Mouse (Mus musculus) liver, adult 2 months (tissue): ENCODE data around the gene Tmsb15b2. TPM values are rescaled to one million over a fixed set of nuclear protein-coding genes. Genes with fewer than 3 reads are reported as not detected.
A peak's percentile ranks its signal among the peaks of the same experiment; 100 is the strongest.
"Not testable (repeated sequence)": the region's sequence is repeated elsewhere in the genome, so short reads cannot be mapped to it uniquely, and the experiment has no call there.

Experiments
- DNase-seq: peaks from one replicate; pipeline ENCODE4 v3.0.0-alpha.2; 2011; ENCODE audit warnings: low read depth, low spot score; ENCODE audit errors: extremely low read depth
- H3K27ac ChIP-seq: fragments of 200-500 bp; replicated peaks from 2 replicates; pipeline ENCODE4 v1.5.1; 2012; ENCODE audit warnings: low read depth, mild to moderate bottlenecking, control low read depth, inconsistent platforms, low read length; ENCODE audit not compliant: insufficient read depth
- H3K27me3 ChIP-seq: fragments of 200-500 bp; 2 replicates; pipeline ENCODE4 v1.6.1; 2012; ENCODE audit warnings: mild to moderate bottlenecking, moderate library complexity, low read length, inconsistent platforms; ENCODE audit not compliant: control insufficient read depth, insufficient read depth
- H3K36me3 ChIP-seq: fragments of 200-500 bp; 2 replicates; pipeline ENCODE4 v1.6.1; 2012; ENCODE audit warnings: low read length, inconsistent platforms; ENCODE audit not compliant: control insufficient read depth, insufficient read depth
- H3K4me1 ChIP-seq: fragments of 200-500 bp; 2 replicates; pipeline ENCODE4 v1.6.1; 2011; ENCODE audit warnings: low read length; ENCODE audit not compliant: control insufficient read depth, insufficient read depth
- H3K4me3 ChIP-seq: fragments of 200-500 bp; 2 replicates; pipeline ENCODE4 v1.5.1; 2011; ENCODE audit warnings: low read depth, mild to moderate bottlenecking, control low read depth, low read length, moderate library complexity; ENCODE audit not compliant: insufficient read depth
- H3K79me2 ChIP-seq: fragments of 200-500 bp; 2 replicates; pipeline ENCODE4 v1.6.1; 2012; ENCODE audit warnings: inconsistent platforms, mild to moderate bottlenecking, low read length, moderate library complexity; ENCODE audit not compliant: control insufficient read depth, insufficient read depth
- H3K9ac ChIP-seq: fragments of 200-500 bp; 2 replicates; pipeline ENCODE4 v1.6.1; 2012; ENCODE audit warnings: low read depth, mild to moderate bottlenecking, control low read depth, inconsistent platforms, low read length
- CTCF ChIP-seq: fragments of 200-500 bp; IDR thresholded peaks from 2 replicates; pipeline ENCODE4 v1.5.1; 2011; ENCODE audit warnings: low read depth, low read length, control low read depth
- POLR2A ChIP-seq: fragments of 200-500 bp; IDR thresholded peaks from 2 replicates; pipeline ENCODE4 v1.6.1; 2011; ENCODE audit warnings: low read length, control low read depth; ENCODE audit not compliant: insufficient read depth; ENCODE audit errors: extremely low read depth
- WGBS: fragments of 180-500 bp; shearing (Covaris S2); methylation state at CpG from one replicate; pipeline ENCODE4 v1.1.7; 2018; 5-methylcytosine and 5-hydroxymethylcytosine counted together
- polyA plus RNA-seq: library from polyadenylated mRNA; depleted of rRNA; stranded (reverse); fragments of >200 nt; gene quantifications from 2 replicates; pipeline ENCODE4 v1.2.3, GENCODE M21; 2012; rRNA removed
- total RNA-seq: library from RNA; depleted of rRNA; stranded (reverse); fragments of >200 nt; gene quantifications from 2 replicates; pipeline ENCODE4 v1.2.3, GENCODE M21; 2014; rRNA removed

The Tmsb15b2 gene
- total RNA-seq = 1.4 TPM in 1 of 2 replicates, not detected in the other
- polyA plus RNA-seq = 0.51 TPM in 1 of 2 replicates, not detected in the other

- H3K36me3 ChIP-seq, H3K27me3 ChIP-seq, H3K4me1 ChIP-seq, DNase-seq, H3K27ac ChIP-seq, H3K9ac ChIP-seq, H3K4me3 ChIP-seq, H3K79me2 ChIP-seq: not testable (repeated sequence)
- WGBS = 89% methylated on average over 6 of the region's 6 CpGs
Measured at GRCm38 (mm10) chrX:136975397-136975796, at the start of gene Tmsb15b2. Gene Tmsb15b2 (minus strand): TSS chrX:136975497.

- DNase-seq = peak; percentile 39
- no peaks in the 10 kb centered on the region for H3K4me1 ChIP-seq
- no peak for TF ChIP-seq POLR2A
- no peak; the same call in 1 of the 2 replicates for TF ChIP-seq CTCF
- WGBS = 6% methylated on average over 1 of the region's 1 CpGs
- no peaks in the 10 kb centered on the region for H3K79me2 ChIP-seq
- no peak overlapping the region for H3K27ac ChIP-seq
- H3K36me3 ChIP-seq = no peaks in the 10 kb centered on the region; the same call in 1 of the 2 replicates
- H3K27me3 ChIP-seq = no peaks in the 10 kb centered on the region
- H3K9ac ChIP-seq = no peak overlapping the region
- H3K4me3 ChIP-seq = no peak overlapping the region
Measured at GRCm38 (mm10) chrX:137019310-137019709, 44.0 kb upstream of the Tmsb15b2 start.

- Histone ChIP-seq H3K9ac (no peak overlapping the region), H3K79me2 (no peaks in the 10 kb centered on the region), H3K27ac (no peak overlapping the region), H3K4me1 (no peaks in the 10 kb centered on the region), H3K4me3 (no peak overlapping the region), H3K36me3 (no peaks in the 10 kb centered on the region; the same call in 1 of the 2 replicates), H3K27me3 (no peaks in the 10 kb centered on the region)
- no peak for DNase-seq
- WGBS = 35% methylated on average over 1 of the region's 1 CpGs
- TF ChIP-seq CTCF = no peak
- TF ChIP-seq POLR2A = no peak
Measured at GRCm38 (mm10) chrX:137017668-137018067, 42.4 kb upstream of the Tmsb15b2 start.

- Histone ChIP-seq H3K4me1 (no peaks in the 10 kb centered on the region), H3K79me2 (no peaks in the 10 kb centered on the region), H3K4me3 (no peak overlapping the region), H3K9ac (no peak overlapping the region), H3K27me3 (no peaks in the 10 kb centered on the region), H3K36me3 (no peaks in the 10 kb centered on the region; the same call in 1 of the 2 replicates), H3K27ac (no peak overlapping the region)
- TF ChIP-seq POLR2A (no peak), CTCF (peak; percentile 25; the same call in 1 of the 2 replicates)
- WGBS = 52% methylated on average over 6 of the region's 6 CpGs
- peak; percentile 48 for DNase-seq
Measured at GRCm38 (mm10) chrX:137015099-137015709, 39.9 kb upstream of the Tmsb15b2 start.

GRCm38 (mm10) chrX:136996256-136996655 is 21.0 kb upstream of the Tmsb15b2 start:
- WGBS = 79% methylated on average over 2 of the region's 2 CpGs
- TF ChIP-seq CTCF (no peak), POLR2A (no peak)
- H3K9ac ChIP-seq = no peak overlapping the region

GRCm38 (mm10) chrX:136993641-136994040 is 18.3 kb upstream of the Tmsb15b2 start:
- no peak overlapping the region for H3K4me3 ChIP-seq
- DNase-seq = no peak
- no peak overlapping the region for H3K9ac ChIP-seq
- H3K27me3 ChIP-seq = no peaks in the 10 kb centered on the region
- 42% methylated on average over 14 of the region's 14 CpGs for WGBS
- no peaks in the 10 kb centered on the region for H3K79me2 ChIP-seq
- TF ChIP-seq POLR2A (no peak), CTCF (no peak)
- H3K36me3 ChIP-seq = no peaks in the 10 kb centered on the region
- no peaks in the 10 kb centered on the region for H3K4me1 ChIP-seq
- H3K27ac ChIP-seq = no peak overlapping the region

More at GRCm38 (mm10) chrX:136996256-136996655, 21.0 kb upstream of the Tmsb15b2 start:
- Histone ChIP-seq H3K4me3 (no peak overlapping the region), H3K79me2 (no peaks in the 10 kb centered on the region), H3K36me3 (no peaks in the 10 kb centered on the region), H3K27ac (no peak overlapping the region), H3K4me1 (no peaks in the 10 kb centered on the region), H3K27me3 (no peaks in the 10 kb centered on the region)
- DNase-seq = no peak
